Mouse (Mus musculus): ENCODE measurements around the gene Stbd1. TPM values are rescaled to one million over a fixed set of nuclear protein-coding genes. Genes with fewer than 3 reads are reported as not detected.
A peak's percentile ranks its signal among the peaks of the same experiment; 100 is the strongest.

Gene Stbd1
- total RNA-seq (2014; fragmentation: Nextera tagmentation): 0.88 and 2.6 TPM in 2 replicates
- total RNA-seq (2017): 0.78 TPM in 1 of 2 replicates, not detected in the other

- ATAC-seq (replicated peaks; ENCODE audit: poor library complexity, severe bottlenecking): peak; percentile 69
These were observed at the start of gene Stbd1 for GRCm38 (mm10) chr5:92602691-92603690. TSS of gene Stbd1 (plus strand) at chr5:92603041.

DNA sequence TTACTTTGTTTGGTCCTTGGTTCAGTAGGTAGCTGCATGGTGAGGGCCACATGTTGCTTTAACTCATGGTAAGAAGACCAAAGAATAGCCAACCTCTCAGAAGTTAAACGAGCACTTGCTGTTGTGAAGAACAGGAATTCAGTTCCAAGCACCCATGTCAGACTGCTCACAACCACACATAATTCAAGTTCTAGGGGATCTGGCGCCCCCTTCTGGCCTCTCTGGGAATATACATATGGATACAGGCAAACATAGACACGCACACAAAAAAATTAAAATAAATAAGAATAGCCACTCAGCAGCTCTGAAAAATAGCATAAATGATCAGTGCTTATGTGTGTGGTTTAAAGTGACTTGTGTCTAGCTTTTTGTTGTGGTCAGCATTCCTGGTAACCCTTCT is 48.9 kb upstream of the Stbd1 start:
- ATAC-seq (replicated peaks; ENCODE audit: poor library complexity, severe bottlenecking): no peak

DNA sequence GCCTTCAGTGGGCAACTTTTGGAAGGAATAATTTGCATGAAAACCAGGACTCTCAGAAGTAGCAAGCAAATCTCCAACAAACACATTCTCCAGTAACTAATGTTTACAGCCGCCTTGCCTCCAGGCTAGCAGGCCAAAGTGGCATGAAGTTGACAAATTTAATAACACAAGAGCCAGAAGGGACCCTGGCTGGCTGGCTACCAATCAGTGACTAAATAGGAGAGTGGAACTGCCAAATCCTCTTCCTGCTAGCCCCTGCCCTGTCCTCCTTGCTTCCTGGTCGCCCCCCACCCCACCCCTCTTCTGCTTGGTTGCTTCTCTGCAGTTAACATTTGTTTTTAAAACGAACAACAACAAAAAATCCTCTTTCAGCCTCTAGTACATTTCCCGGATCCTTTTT is 48.4 kb upstream of the Stbd1 start:
- ATAC-seq (replicated peaks; ENCODE audit: poor library complexity, severe bottlenecking): no peak

GRCm38 (mm10) chr5:92554891-92555511 is 47.8 kb upstream of the Stbd1 start, which contains the start of gene Fam47e:
TSS of gene Fam47e (plus strand) at chr5:92555069.
- peak; percentile 37 for ATAC-seq (replicated peaks; ENCODE audit: poor library complexity, severe bottlenecking)

- peak; percentile 63 for ATAC-seq (replicated peaks; ENCODE audit: poor library complexity, severe bottlenecking)
These were observed 46.9 kb upstream of the Stbd1 start for GRCm38 (mm10) chr5:92555905-92556304.

DNA sequence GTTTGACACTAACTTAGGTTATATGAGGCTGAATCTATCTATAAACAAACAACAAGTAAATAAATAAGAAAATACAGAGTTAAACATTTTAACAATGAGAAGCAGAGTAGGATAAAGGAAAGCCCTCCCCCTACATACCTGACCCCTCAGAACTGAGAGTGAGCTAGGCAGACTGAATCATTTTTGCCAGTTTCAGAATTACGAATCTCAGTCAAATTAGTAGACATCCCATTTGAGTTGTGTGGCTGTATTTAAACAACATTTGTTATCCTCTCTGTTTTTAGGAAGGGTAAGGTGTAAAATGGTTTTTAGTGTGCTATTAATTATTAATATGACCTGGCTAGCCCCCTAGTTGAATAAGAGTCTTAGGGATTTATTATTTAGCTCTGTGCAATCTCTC is 45.3 kb upstream of the Stbd1 start:
- ATAC-seq (replicated peaks; ENCODE audit: poor library complexity, severe bottlenecking): no peak

GRCm38 (mm10) chr5:92560201-92560600 is 42.6 kb upstream of the Stbd1 start:
- ATAC-seq (replicated peaks; ENCODE audit: poor library complexity, severe bottlenecking): no peak

DNA sequence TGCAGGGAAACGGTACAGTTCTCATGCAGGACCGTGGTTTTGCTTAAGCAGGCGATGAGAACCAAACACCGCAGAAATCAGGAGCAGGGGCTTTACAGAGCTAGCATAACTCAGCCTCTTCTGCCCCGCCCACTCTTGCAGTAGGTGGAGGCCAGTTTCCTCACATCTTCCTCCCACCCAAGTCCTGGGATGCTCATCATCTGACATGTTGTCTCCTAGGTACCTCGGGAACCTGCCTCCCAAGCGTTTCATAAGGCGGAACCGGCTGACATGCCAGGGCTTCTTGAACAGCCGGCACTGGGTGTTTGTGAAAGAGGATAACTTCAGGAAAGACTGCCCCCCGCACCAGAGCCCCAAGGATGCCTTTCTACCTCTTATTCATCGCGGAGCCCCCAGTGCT is 40.8 kb upstream of the Stbd1 start:
- no peak for ATAC-seq (replicated peaks; ENCODE audit: poor library complexity, severe bottlenecking)

DNA sequence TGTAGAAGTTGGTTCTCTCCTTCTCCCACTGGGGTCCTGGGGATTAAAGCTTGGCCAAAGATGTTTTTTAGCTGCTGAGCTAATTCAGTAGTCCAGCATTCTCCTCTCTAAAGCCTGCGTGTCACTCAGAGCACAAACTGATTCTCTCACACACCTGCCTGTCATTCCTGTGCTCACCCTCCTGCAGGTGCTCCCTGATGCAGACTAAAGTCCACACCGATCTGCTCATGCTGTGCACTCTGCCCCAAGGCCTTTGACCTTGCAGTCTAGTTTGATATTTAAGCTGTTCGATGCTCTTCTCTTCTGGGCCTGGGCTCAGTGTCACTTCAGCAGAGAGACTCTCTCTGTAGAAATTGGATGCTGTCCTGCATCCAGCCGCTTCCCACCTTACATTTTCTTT is 31.6 kb upstream of the Stbd1 start:
- ATAC-seq (replicated peaks; ENCODE audit: poor library complexity, severe bottlenecking): no peak

DNA sequence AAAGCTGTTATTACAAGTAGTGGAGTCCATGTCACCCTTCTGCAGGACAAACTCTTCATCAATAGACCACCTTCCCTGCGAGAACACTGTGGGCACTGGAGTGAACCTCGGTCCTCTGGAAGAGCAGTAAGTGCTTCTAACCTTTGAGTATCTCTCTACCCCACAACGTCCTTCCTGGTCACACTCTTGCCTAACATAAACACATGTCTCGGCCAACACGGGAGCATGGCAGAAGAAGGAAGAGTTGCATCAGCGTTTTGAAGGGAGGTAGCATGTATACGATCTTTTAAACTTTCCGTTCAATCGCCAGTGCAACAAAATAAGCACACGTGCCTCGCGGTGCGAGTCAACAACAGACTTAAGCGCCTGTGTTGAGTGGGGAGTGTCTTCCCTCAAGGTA is 23.3 kb upstream of the Stbd1 start:
- peak; percentile 71 for ATAC-seq (replicated peaks; ENCODE audit: poor library complexity, severe bottlenecking)

DNA sequence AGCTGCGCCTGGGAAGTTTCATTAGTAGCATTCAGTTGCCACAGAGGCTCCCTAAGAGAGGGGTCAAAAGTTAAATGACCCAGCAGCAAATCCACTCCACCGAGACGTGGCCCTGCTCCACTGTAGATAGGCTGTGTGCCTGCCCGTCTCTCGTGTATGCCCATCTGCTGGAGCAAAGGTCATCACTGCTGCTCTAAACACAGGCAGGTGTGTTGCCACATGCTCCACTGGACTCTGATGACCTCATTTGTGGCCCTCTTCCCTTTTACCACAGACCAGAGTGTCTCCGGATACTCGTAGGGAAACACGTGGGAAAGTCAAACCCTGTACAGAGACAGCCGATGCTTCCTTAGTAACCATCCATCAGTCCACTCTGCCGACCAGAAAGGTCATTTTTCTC is 16.9 kb upstream of the Stbd1 start:
- ATAC-seq (replicated peaks; ENCODE audit: poor library complexity, severe bottlenecking): no peak

DNA sequence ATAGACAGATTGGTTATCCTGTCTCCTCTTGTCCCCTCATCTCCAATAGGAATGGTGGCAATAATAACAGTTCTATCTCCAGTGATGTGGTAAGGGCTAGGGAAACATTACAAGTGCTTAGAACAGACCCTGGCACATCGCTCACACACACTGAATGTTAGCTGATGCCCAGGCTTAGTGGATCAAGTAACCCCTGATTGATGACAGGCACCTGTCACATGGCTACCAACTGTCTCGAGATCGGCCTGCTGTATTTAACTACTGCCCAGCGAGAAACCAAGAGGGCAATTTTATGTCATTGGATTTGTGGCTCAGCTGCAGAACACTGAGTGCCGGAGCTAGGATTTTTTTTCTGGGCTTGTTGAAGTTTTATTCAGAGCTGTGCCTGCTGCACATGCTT is 7.8 kb upstream of the Stbd1 start:
- ATAC-seq (replicated peaks; ENCODE audit: poor library complexity, severe bottlenecking): no peak

GRCm38 (mm10) chr5:92596865-92597264 is 6.0 kb upstream of the Stbd1 start:
- no peak for ATAC-seq (replicated peaks; ENCODE audit: poor library complexity, severe bottlenecking)

DNA sequence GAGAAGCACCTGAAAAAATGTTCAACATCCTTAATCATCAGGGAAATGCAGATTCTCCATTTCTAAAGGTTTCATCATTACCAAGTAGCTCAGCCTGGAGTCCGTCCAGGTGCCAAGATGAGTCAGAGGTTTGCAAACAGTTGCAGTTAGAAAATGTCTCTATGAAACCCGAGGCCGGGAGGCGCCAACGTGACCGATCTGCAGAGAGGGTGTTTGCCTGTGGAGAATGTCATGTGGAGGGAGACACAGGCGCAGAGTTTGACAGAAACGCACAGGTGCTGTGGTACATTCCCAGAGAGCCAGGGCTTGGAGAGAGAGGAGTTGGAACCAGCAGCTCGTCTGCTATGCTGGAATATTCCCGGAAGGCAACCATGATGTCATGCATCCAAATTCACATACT is 3.8 kb upstream of the Stbd1 start:
- no peak for ATAC-seq (replicated peaks; ENCODE audit: poor library complexity, severe bottlenecking)

GRCm38 (mm10) chr5:92604452-92605247 is 1.8 kb downstream of the Stbd1 start:
- ATAC-seq (replicated peaks; ENCODE audit: poor library complexity, severe bottlenecking): no peak

GRCm38 (mm10) chr5:92607492-92608229 is 4.8 kb downstream of the Stbd1 start:
- no peak for ATAC-seq (replicated peaks; ENCODE audit: poor library complexity, severe bottlenecking)

- ATAC-seq (replicated peaks; ENCODE audit: poor library complexity, severe bottlenecking): no peak
These were observed 9.9 kb downstream of the Stbd1 start for GRCm38 (mm10) chr5:92612756-92613155.

GRCm38 (mm10) chr5:92621883-92622282 is 19.0 kb downstream of the Stbd1 start:
- no peak for ATAC-seq (replicated peaks; ENCODE audit: poor library complexity, severe bottlenecking)

GRCm38 (mm10) chr5:92627896-92628295 is 25.1 kb downstream of the Stbd1 start:
- ATAC-seq (replicated peaks; ENCODE audit: poor library complexity, severe bottlenecking): no peak

- no peak for ATAC-seq (replicated peaks; ENCODE audit: poor library complexity, severe bottlenecking)
These were observed 30.7 kb downstream of the Stbd1 start for GRCm38 (mm10) chr5:92633526-92633925.

All from granulocyte monocyte progenitor cell, adult 5-6 weeks (primary cell).